Mouse (Mus musculus): ENCODE results near the gene Eif2ak4. TPM values are rescaled to one million over a fixed set of nuclear protein-coding genes. Genes with fewer than 3 reads are reported as not detected.

Gene Eif2ak4
- polyA plus RNA-seq, 1 experiment from 2014 or later: 13.0 TPM

DNA sequence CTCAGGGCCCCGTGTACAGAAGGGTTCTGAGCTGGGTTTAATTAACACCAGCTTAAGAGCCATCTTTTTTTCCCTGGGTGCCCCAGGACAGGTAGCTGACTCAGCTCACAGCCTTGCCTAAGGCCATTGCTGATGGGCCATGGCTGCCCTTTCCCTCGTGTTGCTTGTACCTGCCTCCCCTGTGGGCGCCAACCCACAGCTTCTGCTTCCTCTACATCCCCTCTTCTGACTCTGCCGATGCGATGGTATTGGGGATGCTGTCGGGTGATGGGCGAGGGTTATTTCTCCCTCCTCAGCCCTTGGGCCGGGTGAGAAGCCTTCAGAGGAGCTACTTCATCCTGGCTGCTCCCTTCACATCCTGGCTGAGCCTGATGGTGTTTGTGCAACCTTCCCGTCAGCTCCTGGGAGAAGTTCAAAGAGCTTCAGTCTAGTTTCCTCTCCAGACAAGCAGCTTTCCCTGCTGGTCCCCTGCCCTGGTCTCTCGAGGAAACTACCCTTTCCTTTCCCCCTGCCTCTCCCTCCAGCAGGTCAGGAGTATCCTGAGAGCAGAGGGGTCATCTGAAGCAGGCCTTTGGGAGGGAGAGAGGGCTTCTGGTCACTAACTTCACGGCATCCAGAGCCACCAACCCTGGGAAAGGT is 123.5 kb downstream of the Eif2ak4 start:
- ATAC-seq (ENCODE audit: insufficient number of reproducible peaks, low FRiP score, low TSS enrichment, low read depth) (no peak), DNase-seq (ENCODE audit: low spot score) (no peak)
- Histone ChIP-seq H3K9ac (ENCODE audit: low read length) (0 out of 2 replicates have a peak overlapping the region, but pooled peaks have one; percentile 30), H3K27me3 (ENCODE audit: control insufficient read depth, insufficient read depth, low read length) (no peaks in the 10 kb centered on the region), H3K27ac (replicated peaks; ENCODE audit: low read depth, low read length) (peak overlapping the region; percentile 36; the same call in 1 of the 2 replicates), H3K9me3 (ENCODE audit: control insufficient read depth, low read length) (no peaks in the 10 kb centered on the region), H3K36me3 (ENCODE audit: control insufficient read depth, insufficient read depth, low read length) (no peaks in the 10 kb centered on the region), H3K4me3 (ENCODE audit: low read depth, low read length) (no peak overlapping the region), H3K4me1 (ENCODE audit: control insufficient read depth, insufficient read depth, low read length) (peaks cover 27% of the 10 kb centered on the region), H3K4me2 (ENCODE audit: low read depth, severe bottlenecking) (no peak overlapping the region)
- 42% methylated on average over 11 of the region's 11 CpGs for WGBS

GRCm38 (mm10) chr2:118512418-118513377 is 124.3 kb downstream of the Eif2ak4 start:
- no peak overlapping the region for H3K4me2 ChIP-seq (ENCODE audit: low read depth, severe bottlenecking)
- no peaks in the 10 kb centered on the region for H3K36me3 ChIP-seq (ENCODE audit: control insufficient read depth, insufficient read depth, low read length)
- no peaks in the 10 kb centered on the region for H3K9me3 ChIP-seq (ENCODE audit: control insufficient read depth, low read length)
- peaks cover 27% of the 10 kb centered on the region for H3K4me1 ChIP-seq (ENCODE audit: control insufficient read depth, insufficient read depth, low read length)
- WGBS: 77% methylated on average over 16 of the region's 16 CpGs
- H3K9ac ChIP-seq (ENCODE audit: low read length): no peak overlapping the region
- DNase-seq (ENCODE audit: low spot score) (no peak), ATAC-seq (ENCODE audit: insufficient number of reproducible peaks, low FRiP score, low TSS enrichment, low read depth) (no peak)
- H3K27ac ChIP-seq (replicated peaks; ENCODE audit: low read depth, low read length): 0 out of 2 replicates have a peak overlapping the region, but pooled peaks have one; percentile 36
- H3K27me3 ChIP-seq (ENCODE audit: control insufficient read depth, insufficient read depth, low read length): no peaks in the 10 kb centered on the region
- H3K4me3 ChIP-seq (ENCODE audit: low read depth, low read length): no peak overlapping the region

GRCm38 (mm10) chr2:118520042-118520933 is 131.9 kb downstream of the Eif2ak4 start:
- H3K9me3 ChIP-seq (ENCODE audit: control insufficient read depth, low read length): no peaks in the 10 kb centered on the region
- peak overlapping the region; percentile 87 for H3K27ac ChIP-seq (replicated peaks; ENCODE audit: low read depth, low read length)
- DNase-seq (ENCODE audit: low spot score): peak; percentile 87
- H3K9ac ChIP-seq (ENCODE audit: low read length): no peak overlapping the region
- no peak overlapping the region for H3K4me2 ChIP-seq (ENCODE audit: low read depth, severe bottlenecking)
- 30% methylated on average over 9 of the region's 9 CpGs for WGBS
- no peaks in the 10 kb centered on the region for H3K36me3 ChIP-seq (ENCODE audit: control insufficient read depth, insufficient read depth, low read length)
- peak; percentile 93 for ATAC-seq (ENCODE audit: insufficient number of reproducible peaks, low FRiP score, low TSS enrichment, low read depth)
- H3K4me3 ChIP-seq (ENCODE audit: low read depth, low read length): no peak overlapping the region
- peaks cover 22% of the 10 kb centered on the region for H3K4me1 ChIP-seq (ENCODE audit: control insufficient read depth, insufficient read depth, low read length)
- no peaks in the 10 kb centered on the region for H3K27me3 ChIP-seq (ENCODE audit: control insufficient read depth, insufficient read depth, low read length)

- no peak for DNase-seq (ENCODE audit: low spot score)
- no peaks in the 10 kb centered on the region for H3K9me3 ChIP-seq (ENCODE audit: control insufficient read depth, low read length)
- WGBS: 18% methylated on average over 2 of the region's 2 CpGs
- H3K27ac ChIP-seq (replicated peaks; ENCODE audit: low read depth, low read length): no peak overlapping the region
- no peak overlapping the region for H3K4me2 ChIP-seq (ENCODE audit: low read depth, severe bottlenecking)
- H3K36me3 ChIP-seq (ENCODE audit: control insufficient read depth, insufficient read depth, low read length): no peaks in the 10 kb centered on the region
- no peaks in the 10 kb centered on the region for H3K27me3 ChIP-seq (ENCODE audit: control insufficient read depth, insufficient read depth, low read length)
- H3K4me1 ChIP-seq (ENCODE audit: control insufficient read depth, insufficient read depth, low read length): peaks cover 22% of the 10 kb centered on the region
- H3K4me3 ChIP-seq (ENCODE audit: low read depth, low read length): no peak overlapping the region
- no peak for ATAC-seq (ENCODE audit: insufficient number of reproducible peaks, low FRiP score, low TSS enrichment, low read depth)
- H3K9ac ChIP-seq (ENCODE audit: low read length): no peak overlapping the region
Measured at GRCm38 (mm10) chr2:118522265-118522664, 133.8 kb downstream of the Eif2ak4 start.

DNA sequence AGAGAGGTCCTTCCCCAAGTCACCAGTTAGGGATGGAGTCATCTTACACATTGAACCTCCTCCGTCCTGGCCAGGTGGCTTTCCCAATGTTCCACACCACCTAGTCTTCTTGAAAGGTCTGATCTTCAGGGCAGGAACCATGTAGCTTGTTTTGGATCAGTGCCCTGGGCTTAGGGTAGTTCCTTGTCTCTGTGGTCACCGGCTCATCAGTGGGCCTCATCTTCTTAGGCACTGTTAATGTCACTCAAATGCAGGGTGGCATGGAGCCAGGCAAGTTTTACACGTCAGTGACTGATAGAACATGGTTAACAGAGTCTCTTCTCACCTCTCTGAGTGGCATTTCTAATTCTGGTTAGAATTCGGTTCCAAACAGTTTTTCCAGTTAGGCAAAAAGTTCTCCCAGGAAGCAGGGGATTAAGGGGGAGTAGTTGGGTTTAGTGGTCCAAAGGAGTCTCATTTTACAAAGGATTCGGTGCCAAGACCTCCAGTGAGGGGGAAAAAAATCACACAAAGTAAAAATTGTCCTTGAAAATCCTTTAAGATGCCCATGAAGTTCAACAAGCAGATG is 134.8 kb downstream of the Eif2ak4 start:
- Histone ChIP-seq H3K9ac (ENCODE audit: low read length) (no peak overlapping the region), H3K4me1 (ENCODE audit: control insufficient read depth, insufficient read depth, low read length) (peaks cover 24% of the 10 kb centered on the region), H3K9me3 (ENCODE audit: control insufficient read depth, low read length) (no peaks in the 10 kb centered on the region), H3K4me3 (ENCODE audit: low read depth, low read length) (no peak overlapping the region), H3K4me2 (ENCODE audit: low read depth, severe bottlenecking) (no peak overlapping the region), H3K36me3 (ENCODE audit: control insufficient read depth, insufficient read depth, low read length) (no peaks in the 10 kb centered on the region), H3K27me3 (ENCODE audit: control insufficient read depth, insufficient read depth, low read length) (no peaks in the 10 kb centered on the region), H3K27ac (replicated peaks; ENCODE audit: low read depth, low read length) (no peak overlapping the region)
- WGBS: 65% methylated on average over 5 of the region's 5 CpGs
- ATAC-seq (ENCODE audit: insufficient number of reproducible peaks, low FRiP score, low TSS enrichment, low read depth) (no peak), DNase-seq (ENCODE audit: low spot score) (no peak)

DNA sequence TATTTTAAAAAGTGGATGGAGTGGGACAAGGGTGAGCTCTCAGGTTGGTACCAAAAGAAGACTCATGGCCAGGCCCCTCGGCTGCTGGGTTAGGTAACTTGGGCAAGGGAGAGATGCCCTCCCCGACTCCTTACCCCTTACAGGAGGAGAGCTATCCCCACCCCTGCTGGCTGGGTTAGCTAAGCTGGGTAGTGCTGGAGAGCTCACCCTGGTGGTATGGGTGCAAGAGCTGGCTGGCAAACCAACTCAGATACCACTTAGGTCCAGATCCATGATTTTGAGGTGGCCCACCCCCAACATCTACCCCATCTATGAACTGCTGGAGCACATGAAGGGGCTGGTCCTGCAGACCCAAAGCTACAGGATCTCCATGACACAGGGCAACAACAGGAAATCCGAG is 136.4 kb downstream of the Eif2ak4 start:
- no peak overlapping the region for H3K27ac ChIP-seq (replicated peaks; ENCODE audit: low read depth, low read length)

More for the DNA sequence above, 136.4 kb downstream of the Eif2ak4 start:
- no peak overlapping the region for H3K9ac ChIP-seq (ENCODE audit: low read length)
- ATAC-seq (ENCODE audit: insufficient number of reproducible peaks, low FRiP score, low TSS enrichment, low read depth) (no peak), DNase-seq (ENCODE audit: low spot score) (no peak)
- no peaks in the 10 kb centered on the region for H3K9me3 ChIP-seq (ENCODE audit: control insufficient read depth, low read length)
- H3K4me1 ChIP-seq (ENCODE audit: control insufficient read depth, insufficient read depth, low read length): peaks cover 27% of the 10 kb centered on the region
- 82% methylated on average over 3 of the region's 3 CpGs for WGBS
- no peak overlapping the region for H3K4me2 ChIP-seq (ENCODE audit: low read depth, severe bottlenecking)
- H3K4me3 ChIP-seq (ENCODE audit: low read depth, low read length): no peak overlapping the region
- H3K27me3 ChIP-seq (ENCODE audit: control insufficient read depth, insufficient read depth, low read length): no peaks in the 10 kb centered on the region
- H3K36me3 ChIP-seq (ENCODE audit: control insufficient read depth, insufficient read depth, low read length): no peaks in the 10 kb centered on the region

Measured in limb, embryonic 11.5 days (tissue).